Mouse (Mus musculus) ovary, postnatal 10 days (tissue): ENCODE measurements around the gene Dpf3.

Experiments
- DNase-seq: peaks from one replicate; pipeline ENCODE4 v3.0.0; 2022; ENCODE audit warnings: low spot score

The Dpf3 gene

GRCm38 (mm10) chr12:83466508-83467430, 20.7 kb downstream of the Dpf3 start:
- DNase-seq, result no peak

DNA sequence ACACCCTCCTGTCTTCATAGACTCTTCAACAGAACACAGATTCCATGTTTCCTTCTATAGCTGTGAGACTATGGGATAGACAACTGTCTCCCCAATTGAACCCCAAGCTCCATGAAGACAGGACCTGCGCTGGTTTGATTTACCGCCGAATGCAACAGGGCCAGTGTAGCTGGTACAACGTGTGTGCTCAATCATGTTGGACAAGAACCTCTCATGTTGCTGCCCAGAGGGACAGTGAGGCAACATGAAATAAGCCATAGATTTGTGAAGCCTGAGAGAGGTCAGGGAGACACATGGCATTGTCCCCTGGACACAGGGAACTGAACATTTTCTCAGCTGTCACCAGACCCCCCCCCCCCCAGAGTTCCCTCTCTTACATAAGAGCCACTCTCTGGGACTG, 21.5 kb downstream of the Dpf3 start:
- DNase-seq, result no peak

DNA sequence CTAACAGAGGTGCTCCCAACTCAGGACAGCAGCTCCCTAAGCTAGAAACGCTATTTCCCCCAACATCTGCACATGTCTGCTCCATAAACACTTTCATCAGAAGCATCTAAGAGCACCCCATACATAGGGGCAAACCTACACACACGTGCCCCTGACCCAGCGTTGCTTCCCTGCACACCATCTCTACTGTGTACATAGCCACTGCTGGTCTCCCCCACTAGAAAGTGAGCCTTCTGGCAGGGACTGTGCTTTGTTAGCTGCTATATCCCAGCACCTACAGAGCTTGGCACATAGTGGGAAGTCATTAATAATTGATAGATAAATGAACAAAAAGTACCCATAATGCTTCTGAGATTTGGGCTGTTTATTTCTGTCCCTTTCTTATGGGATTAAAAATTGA, 27.2 kb downstream of the Dpf3 start:
- no peak for DNase-seq

- no peak for DNase-seq
These were observed 32.7 kb downstream of the Dpf3 start for GRCm38 (mm10) chr12:83454697-83455321.

DNA sequence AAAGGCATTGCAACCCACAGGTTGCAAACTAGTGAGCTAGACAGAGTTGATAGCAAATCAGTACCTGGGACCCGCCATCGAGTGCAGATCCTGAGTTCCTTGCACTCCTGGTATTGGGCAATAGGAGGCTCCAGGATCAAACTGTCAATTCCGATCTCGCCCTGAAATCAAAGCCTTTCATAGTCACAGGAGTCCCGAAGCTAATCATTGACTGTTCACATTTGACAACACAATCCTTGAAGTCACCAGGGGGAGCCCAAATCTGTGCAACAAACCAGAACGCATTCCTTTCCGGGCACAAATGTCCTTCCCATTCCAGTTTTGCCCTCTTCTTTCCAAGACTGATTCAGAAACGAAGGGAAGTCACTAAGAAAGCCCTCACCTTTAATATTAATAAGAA, 35.7 kb downstream of the Dpf3 start:
- DNase-seq, result no peak

- no peak for DNase-seq
These were observed 37.0 kb downstream of the Dpf3 start for GRCm38 (mm10) chr12:83450471-83450870.

DNA sequence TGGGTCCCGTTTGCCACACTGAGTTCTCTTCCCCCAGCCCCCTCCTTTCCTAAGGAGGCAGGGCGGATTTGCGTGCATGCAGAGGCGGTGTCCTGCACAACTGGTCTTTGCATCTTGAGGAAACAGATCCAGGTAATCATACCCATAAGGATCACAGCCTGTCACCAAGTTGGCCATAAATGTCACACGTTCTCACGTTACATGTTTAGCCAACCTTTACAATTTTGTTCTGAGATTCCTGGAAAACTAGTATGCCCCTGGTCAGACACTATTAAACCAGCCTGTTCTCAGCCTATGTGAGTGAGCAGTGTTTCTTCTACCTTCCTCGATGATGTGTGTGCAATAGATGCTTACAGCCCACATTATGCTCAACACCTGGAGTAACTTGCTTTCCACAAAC, 38.3 kb downstream of the Dpf3 start:
- DNase-seq, result no peak

DNA sequence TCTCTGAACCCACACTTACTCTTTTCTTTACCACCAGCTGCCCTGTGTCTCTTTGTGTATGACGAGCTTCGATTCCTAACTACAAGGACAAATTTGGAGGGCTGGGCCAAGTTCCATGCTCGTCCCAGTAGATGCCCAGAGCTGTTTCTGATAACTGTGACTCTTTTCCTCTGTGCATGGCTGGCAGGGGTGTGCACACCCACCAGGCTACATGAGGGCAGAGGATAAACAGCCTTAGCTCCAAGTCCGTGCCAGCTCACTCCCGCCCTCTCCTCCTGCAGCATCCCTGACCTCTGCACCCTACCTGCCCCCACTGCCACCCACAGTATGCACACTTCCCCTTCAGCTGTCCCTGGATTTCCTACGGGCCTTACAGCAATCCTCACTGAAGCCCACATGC, 41.9 kb downstream of the Dpf3 start:
- no peak for DNase-seq

DNA sequence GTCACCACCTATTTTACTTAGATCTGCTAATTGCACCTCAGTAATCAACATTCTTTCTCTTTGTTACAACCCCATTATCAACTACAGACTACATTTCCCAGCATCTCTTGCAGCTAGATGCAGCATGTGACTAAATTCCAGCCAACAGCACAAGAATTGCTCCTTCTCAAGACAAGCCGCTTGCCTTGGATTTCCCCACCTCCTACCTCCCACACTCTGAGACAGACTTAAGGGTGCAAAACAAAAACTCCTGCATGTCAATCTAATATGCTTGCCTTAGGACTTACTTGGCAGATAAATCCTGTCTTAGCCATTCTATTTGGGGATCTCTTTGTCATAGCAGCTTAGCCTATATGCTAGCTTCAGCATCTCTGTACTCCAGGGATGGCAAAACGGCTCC, 43.1 kb downstream of the Dpf3 start:
- no peak for DNase-seq

DNA sequence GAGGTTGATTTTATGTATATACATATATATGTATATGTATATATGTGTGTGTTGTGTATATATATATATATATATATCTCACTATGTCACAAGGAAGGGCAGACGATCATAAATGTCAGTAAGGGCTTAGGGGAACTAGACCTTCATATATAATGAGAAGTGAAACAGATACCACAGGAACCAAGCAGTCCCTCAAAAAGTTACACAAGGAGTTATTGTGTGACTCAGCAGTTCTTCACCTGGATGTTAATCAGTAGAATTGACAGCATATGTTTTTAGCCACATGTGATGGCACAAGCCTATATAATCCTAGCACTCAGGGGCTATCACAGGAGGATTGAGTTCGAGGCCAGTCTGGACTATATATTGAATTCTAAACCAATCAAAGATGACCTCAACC, 49.5 kb downstream of the Dpf3 start:
- no peak for DNase-seq

DNA sequence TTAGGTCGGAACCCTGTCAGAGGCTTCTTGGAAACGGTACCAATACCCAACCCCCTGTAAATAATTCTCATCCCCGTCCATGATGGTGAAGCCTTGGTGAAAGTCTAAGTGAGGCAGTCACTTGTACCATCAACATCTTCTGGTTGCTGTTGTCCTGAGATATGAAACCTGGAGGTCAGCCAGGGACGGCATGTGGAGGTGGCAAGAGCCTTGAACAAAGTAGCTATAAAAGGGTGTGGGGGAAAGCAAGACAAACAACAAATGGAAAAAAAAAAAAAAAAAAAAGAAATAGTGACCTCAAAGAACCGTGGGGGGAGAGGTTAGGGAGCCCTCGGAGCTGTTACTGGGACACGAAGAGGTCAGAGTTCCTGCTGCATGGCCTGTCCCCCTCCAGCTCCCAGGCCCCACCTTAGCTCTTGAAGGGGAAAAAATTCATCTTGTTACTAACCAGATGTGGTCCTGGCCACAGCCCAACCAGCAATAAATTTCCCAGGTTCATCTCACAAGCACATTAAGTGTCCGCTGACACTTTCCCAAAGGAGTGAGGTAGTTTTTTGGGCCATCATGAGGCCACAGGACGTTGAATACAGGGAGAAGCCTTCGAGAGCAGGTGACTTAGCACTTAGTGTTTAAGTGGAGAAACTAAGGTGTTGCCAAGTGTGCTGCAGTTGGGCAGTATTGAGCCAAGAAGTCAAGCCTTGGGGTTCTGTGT, 53.4 kb downstream of the Dpf3 start:
- no peak for DNase-seq

- DNase-seq, result no peak
These were observed 54.1 kb downstream of the Dpf3 start for GRCm38 (mm10) chr12:83433436-83433835.

DNA sequence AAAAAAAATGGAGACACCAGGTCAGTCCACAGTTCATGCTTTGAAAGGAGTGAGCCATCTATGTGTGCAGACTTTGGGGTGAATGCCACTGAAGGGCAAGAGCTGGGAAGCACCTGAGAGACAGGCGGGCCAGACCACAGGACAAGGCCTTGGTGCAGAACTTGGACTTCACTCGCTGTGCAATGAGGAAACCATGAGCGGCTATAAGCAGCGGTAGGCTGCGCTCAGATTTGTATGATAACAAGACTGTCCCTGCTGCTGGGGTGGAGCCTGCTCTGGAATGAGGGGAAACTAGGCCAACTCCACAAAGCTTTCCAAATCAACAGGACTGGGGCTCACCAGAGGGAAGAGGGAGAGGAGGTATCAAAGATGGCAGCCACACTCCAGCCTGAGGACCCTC, 57.3 kb downstream of the Dpf3 start:
- no peak for DNase-seq

DNA sequence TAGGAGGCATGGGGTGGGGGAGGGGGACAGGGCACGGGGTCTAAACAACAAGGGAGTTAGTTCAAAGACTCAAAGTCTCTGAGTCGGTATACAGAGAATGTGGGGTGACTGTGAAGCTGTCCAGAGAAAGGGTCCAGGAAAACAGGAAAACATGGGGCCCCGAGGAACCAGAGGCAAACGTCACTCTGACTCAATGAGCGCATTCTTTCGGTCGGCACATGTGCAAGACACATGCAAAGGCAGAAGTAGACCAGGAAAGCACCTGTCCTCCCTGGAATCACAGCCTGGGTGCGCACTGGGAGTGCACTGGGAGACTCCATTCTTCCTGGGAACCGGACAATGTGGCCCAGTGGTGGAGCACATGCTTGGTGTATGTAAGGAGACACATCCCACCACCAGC, 59.5 kb downstream of the Dpf3 start:
- DNase-seq, result no peak

DNA sequence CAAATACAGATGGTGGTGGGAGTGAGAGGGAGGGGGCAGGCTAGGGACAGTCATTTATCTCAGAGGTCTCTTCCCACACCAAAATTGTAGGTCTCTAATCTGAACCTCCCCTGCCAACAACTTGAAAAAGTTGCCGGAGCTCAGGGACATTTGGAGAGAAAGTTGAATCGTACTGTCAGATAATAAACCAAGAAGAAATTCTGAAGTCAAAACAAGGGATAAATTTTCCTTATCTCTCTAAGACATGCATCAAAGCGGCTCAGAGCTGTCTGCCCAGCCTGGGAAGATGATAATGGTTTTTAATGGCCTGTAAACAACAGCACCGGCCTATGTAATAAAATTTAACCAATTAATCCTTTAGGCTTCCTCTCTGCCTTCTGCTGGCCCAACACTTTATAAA, 59.9 kb downstream of the Dpf3 start:
- DNase-seq, result no peak

- DNase-seq, result no peak
These were observed 61.2 kb downstream of the Dpf3 start for GRCm38 (mm10) chr12:83426326-83426725.

DNA sequence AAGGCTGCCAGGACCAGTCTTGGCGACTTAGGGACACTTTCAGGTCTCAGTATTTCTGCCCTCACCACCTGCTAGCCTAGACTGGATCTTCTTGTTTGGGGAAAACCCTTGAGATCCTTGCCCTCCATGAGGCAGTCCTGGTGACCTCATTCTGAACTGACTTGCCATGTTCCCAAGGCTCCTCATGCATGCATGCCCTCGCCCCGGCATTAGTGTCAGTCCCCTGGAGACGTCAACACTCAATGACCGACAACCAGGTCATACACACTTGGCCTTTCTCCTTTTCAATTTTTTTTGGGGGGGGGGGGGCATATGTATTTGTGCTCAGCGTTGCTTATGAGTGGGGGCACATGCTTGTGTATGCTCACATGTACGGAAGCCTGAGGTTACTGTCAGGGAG, 61.8 kb downstream of the Dpf3 start:
- DNase-seq, result no peak

DNA sequence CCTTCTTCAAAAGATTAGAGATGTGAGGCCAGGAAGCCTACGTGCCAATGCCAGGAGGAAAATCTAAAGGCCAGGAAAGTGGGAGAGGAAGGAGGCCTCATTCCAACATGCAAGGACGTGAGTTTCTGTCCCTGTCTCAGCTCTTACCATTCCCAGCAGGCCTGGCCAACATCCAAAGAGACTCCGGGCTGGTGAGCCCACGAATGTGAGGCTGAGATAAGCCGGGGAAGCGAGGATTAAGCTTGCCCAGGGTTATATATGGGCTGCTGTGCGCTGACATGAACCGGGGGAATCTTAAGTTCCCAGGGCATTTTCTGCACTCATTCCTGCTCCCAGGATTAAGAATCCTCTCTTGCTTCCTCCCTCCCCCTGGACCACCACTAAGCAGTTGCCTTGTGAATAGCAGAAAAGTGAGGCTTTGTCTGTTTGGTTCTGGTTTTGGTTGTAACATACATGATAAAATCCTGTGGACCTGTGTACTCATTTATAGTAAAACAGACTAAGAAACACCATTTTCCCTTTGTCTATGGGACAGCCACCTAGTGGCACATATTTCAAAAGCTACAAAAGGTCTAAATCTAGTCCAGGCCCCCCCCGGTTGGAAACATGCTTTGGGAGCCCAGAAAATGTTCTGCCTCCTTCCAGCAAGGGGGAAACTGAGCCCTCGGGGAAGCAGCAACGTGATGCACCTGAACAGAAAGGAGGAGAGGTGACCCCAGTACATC, 62.6 kb downstream of the Dpf3 start:
- no peak for DNase-seq

- no peak for DNase-seq
These were observed 63.3 kb downstream of the Dpf3 start for GRCm38 (mm10) chr12:83424086-83424719.

- DNase-seq, result no peak
These were observed 67.2 kb downstream of the Dpf3 start for GRCm38 (mm10) chr12:83420346-83420745.

- DNase-seq, result no peak
These were observed 72.3 kb downstream of the Dpf3 start for GRCm38 (mm10) chr12:83415207-83415606.

DNA sequence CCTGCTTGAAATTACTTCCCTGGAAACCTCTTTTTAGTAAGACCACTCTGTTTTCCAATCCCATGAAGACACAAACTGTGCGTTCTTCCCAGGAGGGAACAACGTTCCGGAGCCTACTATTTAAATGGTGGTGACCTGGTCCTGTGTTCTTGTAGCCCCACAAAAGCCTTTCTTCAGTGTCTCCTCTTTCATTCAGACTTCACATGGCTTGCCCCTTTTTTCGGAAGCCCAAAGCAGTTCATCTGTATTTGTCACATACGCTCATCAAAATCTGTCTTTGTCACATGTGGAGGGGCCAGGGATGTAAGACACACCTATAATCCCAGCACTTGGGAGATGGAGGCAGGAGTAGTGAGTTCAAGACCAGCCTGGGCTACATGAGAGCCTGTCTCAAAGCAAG, 73.8 kb downstream of the Dpf3 start:
- no peak for DNase-seq
